Mouse (Mus musculus) heart, embryonic 10.5 days (tissue): Measurements from ENCODE around the gene Ciapin1. TPM values are rescaled to one million over a fixed set of nuclear protein-coding genes. Genes with fewer than 3 reads are reported as not detected.

ENCODE experiments used
- DNase-seq: peaks from one replicate; pipeline ENCODE4 v3.0.0-alpha.2; 2017; ENCODE audit warnings: low spot score
- H3K27ac ChIP-seq: fragments of 300-500 bp; sonication (generic); 2 replicates; pipeline ENCODE4 v1.5.1; 2016; ENCODE audit warnings: mild to moderate bottlenecking
- H3K27me3 ChIP-seq: fragments of 300-500 bp; sonication (generic); 2 replicates; pipeline ENCODE4 v1.6.1; 2016; ENCODE audit warnings: mild to moderate bottlenecking; ENCODE audit not compliant: poor library complexity, insufficient read depth, severe bottlenecking
- H3K36me3 ChIP-seq: fragments of 300-500 bp; sonication (generic); 2 replicates; pipeline ENCODE4 v1.6.1; 2016; ENCODE audit warnings: mild to moderate bottlenecking, moderate library complexity
- H3K4me1 ChIP-seq: fragments of 300-500 bp; sonication (generic); 2 replicates; pipeline ENCODE4 v1.6.1; 2016; ENCODE audit warnings: mild to moderate bottlenecking
- H3K4me3 ChIP-seq: fragments of 300-500 bp; sonication (generic); 2 replicates; pipeline ENCODE4 v1.5.1; 2016; ENCODE audit warnings: mild to moderate bottlenecking, moderate library complexity
- H3K9me3 ChIP-seq: fragments of 300-500 bp; sonication (generic); 2 replicates; pipeline ENCODE4 v1.6.1; 2016; ENCODE audit warnings: mild to moderate bottlenecking, moderate library complexity
- WGBS: fragments of 180-500 bp; shearing (Covaris S2); methylation state at CpG from one replicate; pipeline ENCODE4 v1.1.7; 2016; 5-methylcytosine and 5-hydroxymethylcytosine counted together
- polyA plus RNA-seq: library from polyadenylated mRNA; unstranded; fragments of >200 nt; fragmentation: Nextera tagmentation; extraction: Ambion mirVana; gene quantifications from 2 replicates; pipeline ENCODE4 v1.2.1, GENCODE M21; 2016

Gene Ciapin1
- polyA plus RNA-seq, result 148 and 158 TPM in 2 replicates

GRCm38 (mm10) chr8:94837662-94838574 lies at the start of gene Ciapin1, which contains the start of gene Coq9:
Gene Ciapin1 (minus strand): TSS chr8:94838358.
Gene Coq9 (plus strand): TSS chr8:94838321.
- H3K4me3 ChIP-seq, result peak within 1 kb of the TSS; percentile 79
- H3K27ac ChIP-seq, result peak within 1 kb of the TSS; percentile 96
- no peaks in the 10 kb centered on the region for H3K9me3 ChIP-seq
- WGBS, result under 1% methylated on average over 82 of the region's 82 CpGs
- no peaks in the 10 kb centered on the region for H3K27me3 ChIP-seq
- DNase-seq, result peak; percentile 97
- peaks cover 7% of the 10 kb centered on the region for H3K36me3 ChIP-seq
- peaks cover 8% of the 10 kb centered on the region for H3K4me1 ChIP-seq

- no peaks in the 10 kb centered on the region for H3K27me3 ChIP-seq
- no peak for DNase-seq
- no peaks in the 10 kb centered on the region for H3K36me3 ChIP-seq
- 60% methylated on average over 4 of the region's 4 CpGs for WGBS
- no peak overlapping the region for H3K4me3 ChIP-seq
- H3K4me1 ChIP-seq, result peaks cover 20% of the 10 kb centered on the region
- H3K9me3 ChIP-seq, result no peaks in the 10 kb centered on the region
- H3K27ac ChIP-seq, result no peak overlapping the region
These were observed 42.6 kb upstream of the Ciapin1 start for GRCm38 (mm10) chr8:94880742-94881141.

- H3K27ac ChIP-seq, result peak overlapping the region; percentile 91
- WGBS, result 42% methylated on average over 3 of the region's 3 CpGs
These were observed 38.7 kb upstream of the Ciapin1 start for GRCm38 (mm10) chr8:94876820-94877219.

GRCm38 (mm10) chr8:94876197-94876730 lies 38.1 kb upstream of the Ciapin1 start, which contains the start of gene Dok4:
Gene Dok4 (minus strand): TSS chr8:94876330.
- Histone ChIP-seq H3K4me3 (peak within 1 kb of the TSS; percentile 88), H3K27me3 (peaks cover 5% of the 10 kb centered on the region; the same call in 1 of the 2 replicates), H3K36me3 (no peaks in the 10 kb centered on the region), H3K4me1 (peaks cover 60% of the 10 kb centered on the region), H3K9me3 (no peaks in the 10 kb centered on the region), H3K27ac (peak within 1 kb of the TSS; percentile 91)
- peak; percentile 97 for DNase-seq
- WGBS, result under 1% methylated on average over 34 of the region's 37 CpGs

More at GRCm38 (mm10) chr8:94876820-94877219, 38.7 kb upstream of the Ciapin1 start:
- H3K9me3 ChIP-seq, result no peaks in the 10 kb centered on the region
- no peaks in the 10 kb centered on the region for H3K36me3 ChIP-seq
- H3K4me3 ChIP-seq, result peak overlapping the region; percentile 88
- peaks cover 5% of the 10 kb centered on the region; the same call in 1 of the 2 replicates for H3K27me3 ChIP-seq
- no peak for DNase-seq
- peaks cover 55% of the 10 kb centered on the region for H3K4me1 ChIP-seq

GRCm38 (mm10) chr8:94875871-94876150 lies 37.7 kb upstream of the Ciapin1 start:
- H3K4me1 ChIP-seq, result peaks cover 62% of the 10 kb centered on the region
- WGBS, result under 1% methylated on average over 20 of the region's 20 CpGs
- H3K27me3 ChIP-seq, result peaks cover 5% of the 10 kb centered on the region; the same call in 1 of the 2 replicates
- DNase-seq, result no peak
- no peaks in the 10 kb centered on the region for H3K9me3 ChIP-seq
- H3K4me3 ChIP-seq, result peak overlapping the region; percentile 88
- H3K36me3 ChIP-seq, result no peaks in the 10 kb centered on the region
- H3K27ac ChIP-seq, result peak overlapping the region; percentile 91

GRCm38 (mm10) chr8:94875096-94875870 lies 37.1 kb upstream of the Ciapin1 start:
- H3K36me3 ChIP-seq, result peaks cover 2% of the 10 kb centered on the region; the same call in 1 of the 2 replicates
- H3K27me3 ChIP-seq, result peaks cover 5% of the 10 kb centered on the region; the same call in 1 of the 2 replicates
- peak overlapping the region; percentile 91 for H3K27ac ChIP-seq
- DNase-seq, result no peak
- peaks cover 65% of the 10 kb centered on the region for H3K4me1 ChIP-seq
- peak overlapping the region; percentile 88 for H3K4me3 ChIP-seq
- WGBS, result 6% methylated on average over 17 of the region's 17 CpGs
- H3K9me3 ChIP-seq, result no peaks in the 10 kb centered on the region

GRCm38 (mm10) chr8:94874358-94874757 lies 36.2 kb upstream of the Ciapin1 start:
- H3K4me1 ChIP-seq, result peaks cover 74% of the 10 kb centered on the region
- WGBS, result 8% methylated on average over 6 of the region's 6 CpGs
- H3K27ac ChIP-seq, result peak overlapping the region; percentile 91
- H3K4me3 ChIP-seq, result peak overlapping the region; percentile 88
- DNase-seq, result peak; percentile 88
- no peaks in the 10 kb centered on the region for H3K9me3 ChIP-seq
- peaks cover 12% of the 10 kb centered on the region for H3K36me3 ChIP-seq
- H3K27me3 ChIP-seq, result peaks cover 5% of the 10 kb centered on the region; the same call in 1 of the 2 replicates

GRCm38 (mm10) chr8:94872576-94872975 lies 34.4 kb upstream of the Ciapin1 start:
- 55% methylated on average over 2 of the region's 2 CpGs for WGBS
- H3K4me3 ChIP-seq, result peak overlapping the region; percentile 57
- H3K36me3 ChIP-seq, result peaks cover 29% of the 10 kb centered on the region
- DNase-seq, result no peak
- H3K9me3 ChIP-seq, result no peaks in the 10 kb centered on the region
- peaks cover 5% of the 10 kb centered on the region; the same call in 1 of the 2 replicates for H3K27me3 ChIP-seq
- H3K4me1 ChIP-seq, result peaks cover 89% of the 10 kb centered on the region
- H3K27ac ChIP-seq, result peak overlapping the region; percentile 78; the same call in 1 of the 2 replicates

- WGBS, result 52% methylated on average over 3 of the region's 3 CpGs
- Histone ChIP-seq H3K4me3 (peak overlapping the region; percentile 57), H3K36me3 (peaks cover 34% of the 10 kb centered on the region), H3K27ac (peak overlapping the region; percentile 78; the same call in 1 of the 2 replicates), H3K9me3 (no peaks in the 10 kb centered on the region), H3K27me3 (peaks cover 5% of the 10 kb centered on the region; the same call in 1 of the 2 replicates), H3K4me1 (peaks cover 89% of the 10 kb centered on the region)
- no peak for DNase-seq
These were observed 34.0 kb upstream of the Ciapin1 start for GRCm38 (mm10) chr8:94872156-94872555.

GRCm38 (mm10) chr8:94871108-94871894 lies 33.1 kb upstream of the Ciapin1 start:
- DNase-seq, result peak; percentile 85
- H3K27me3 ChIP-seq, result peaks cover 5% of the 10 kb centered on the region; the same call in 1 of the 2 replicates
- H3K36me3 ChIP-seq, result peaks cover 42% of the 10 kb centered on the region
- H3K4me3 ChIP-seq, result peak overlapping the region; percentile 57
- H3K9me3 ChIP-seq, result no peaks in the 10 kb centered on the region
- H3K27ac ChIP-seq, result peak overlapping the region; percentile 78
- 7% methylated on average over 7 of the region's 7 CpGs for WGBS
- peaks cover 89% of the 10 kb centered on the region for H3K4me1 ChIP-seq

GRCm38 (mm10) chr8:94870474-94871107 lies 32.4 kb upstream of the Ciapin1 start:
- no peak for DNase-seq
- Histone ChIP-seq H3K4me3 (peak overlapping the region; percentile 57), H3K36me3 (peaks cover 49% of the 10 kb centered on the region), H3K9me3 (no peaks in the 10 kb centered on the region), H3K27me3 (peaks cover 5% of the 10 kb centered on the region; the same call in 1 of the 2 replicates), H3K27ac (peak overlapping the region; percentile 78), H3K4me1 (peaks cover 84% of the 10 kb centered on the region)
- WGBS, result 21% methylated on average over 22 of the region's 22 CpGs
